Mouse (Mus musculus) hindlimb bud, embryonic 11.5 days (tissue): ENCODE results near the gene Nr2c2.
"Not testable (repeated sequence)": the region's sequence is repeated elsewhere in the genome, so short reads cannot be mapped to it uniquely, and the experiment has no call there.

ENCODE experiments used
- DNase-seq: peaks from one replicate; pipeline ENCODE4 v3.0.0-alpha.2; 2012; ENCODE audit warnings: low read depth, low spot score; ENCODE audit errors: extremely low spot score

Nr2c2 gene

DNA sequence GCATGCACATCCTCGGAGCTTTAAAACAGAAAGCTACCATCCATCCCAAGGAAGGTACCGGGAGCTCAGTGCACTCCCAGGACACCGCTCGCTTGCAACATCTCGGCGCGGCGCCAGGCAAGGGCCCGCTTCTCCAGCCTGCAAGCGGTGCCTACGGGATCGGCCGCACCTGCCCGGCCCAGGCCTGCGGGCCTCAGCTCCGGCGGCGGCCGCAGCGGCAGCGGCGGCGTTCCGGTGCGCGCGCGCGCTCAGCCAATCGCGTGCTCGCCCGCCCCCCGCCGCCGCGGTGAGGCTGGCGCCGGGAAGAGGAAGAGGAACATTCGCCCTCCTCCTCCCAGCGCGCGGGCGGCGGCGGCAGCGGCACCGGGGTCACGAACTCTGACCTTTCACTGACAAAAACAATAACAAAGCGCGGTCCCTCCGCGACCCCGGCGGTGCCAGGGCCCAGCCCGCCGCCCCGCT is at the start of gene Nr2c2:
TSS of gene Nr2c2 (plus strand) at position 261 of the 462 bp plus-strand sequence.
- DNase-seq: no peak

DNA sequence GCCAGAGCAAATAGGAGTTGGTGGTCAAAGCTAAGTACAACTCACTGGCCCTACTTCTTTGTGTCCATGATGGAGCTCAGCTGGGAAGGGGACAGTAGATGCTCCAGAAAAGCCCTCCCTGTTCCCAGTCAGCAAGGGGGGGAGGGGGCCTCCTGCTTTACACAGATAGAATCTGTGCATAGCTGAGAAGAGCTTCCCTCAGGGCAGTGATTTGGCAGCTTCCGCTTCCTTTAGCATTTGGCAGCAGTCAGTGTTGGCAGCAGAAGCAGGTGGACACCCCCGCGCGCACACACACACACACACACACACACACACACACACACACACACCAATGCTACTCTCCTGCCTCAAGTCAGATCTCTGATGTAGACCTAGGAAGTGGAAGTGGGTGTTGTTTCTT is 49.1 kb upstream of the Nr2c2 start:
- DNase-seq: no peak

DNA sequence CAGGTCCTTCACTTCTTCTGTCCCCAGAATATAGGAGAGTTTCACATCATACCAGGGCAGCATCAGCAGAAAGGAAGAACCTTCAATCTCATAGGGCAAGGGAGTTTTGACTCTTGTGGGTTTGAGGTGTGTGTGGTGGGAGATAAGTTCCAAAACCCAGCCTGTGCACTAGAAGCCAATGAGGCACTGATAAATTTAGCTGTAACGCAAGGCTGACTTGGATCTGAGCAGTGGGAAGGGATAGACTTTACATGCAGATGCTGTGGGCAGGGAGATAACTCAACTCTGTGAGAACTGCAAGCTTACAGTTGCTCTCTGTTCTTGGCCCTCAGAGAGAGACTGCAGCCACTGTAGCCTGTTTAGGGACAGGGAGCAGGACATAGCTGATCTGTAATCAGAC is 48.3 kb upstream of the Nr2c2 start:
- DNase-seq: no peak

DNA sequence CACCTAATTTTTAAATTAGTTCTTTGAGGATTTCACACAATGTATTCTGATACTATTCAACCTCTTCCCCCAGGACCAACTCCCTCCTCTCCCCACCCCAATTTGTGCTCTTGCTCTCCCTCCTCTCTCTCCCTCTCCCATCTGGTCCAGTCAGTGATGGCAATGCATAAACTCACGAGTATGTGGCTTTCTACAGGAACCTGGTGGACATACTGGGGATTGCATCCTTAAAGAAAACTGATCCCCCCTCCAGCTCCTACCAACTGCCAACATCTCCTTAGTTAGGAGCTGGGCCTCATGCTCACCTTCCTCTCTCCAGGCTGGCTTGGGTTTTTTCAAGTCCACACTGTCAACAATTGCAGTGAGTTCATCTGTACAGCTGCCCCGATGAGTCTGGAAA is 33.4 kb upstream of the Nr2c2 start:
- DNase-seq: no peak

DNA sequence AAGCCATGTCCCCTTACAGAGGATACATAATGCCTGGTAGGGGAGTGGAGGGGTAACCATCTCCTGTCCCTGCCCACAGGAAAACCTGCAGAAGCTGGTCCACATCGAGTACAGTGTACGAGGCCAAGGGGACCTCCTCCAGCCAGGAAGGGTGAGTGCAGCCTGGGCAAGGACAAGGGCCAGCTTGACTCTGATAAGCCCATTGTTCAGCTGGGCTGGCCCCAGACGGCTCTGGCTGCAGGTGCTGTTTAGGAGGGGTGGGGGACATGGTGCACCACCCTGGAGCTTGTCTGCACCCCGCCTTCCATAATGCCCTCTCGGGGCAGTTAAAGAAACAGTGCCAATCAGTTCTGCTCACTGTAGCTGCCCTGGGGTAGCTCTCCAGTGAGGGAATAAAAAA is 29.5 kb upstream of the Nr2c2 start:
- DNase-seq: no peak

DNA sequence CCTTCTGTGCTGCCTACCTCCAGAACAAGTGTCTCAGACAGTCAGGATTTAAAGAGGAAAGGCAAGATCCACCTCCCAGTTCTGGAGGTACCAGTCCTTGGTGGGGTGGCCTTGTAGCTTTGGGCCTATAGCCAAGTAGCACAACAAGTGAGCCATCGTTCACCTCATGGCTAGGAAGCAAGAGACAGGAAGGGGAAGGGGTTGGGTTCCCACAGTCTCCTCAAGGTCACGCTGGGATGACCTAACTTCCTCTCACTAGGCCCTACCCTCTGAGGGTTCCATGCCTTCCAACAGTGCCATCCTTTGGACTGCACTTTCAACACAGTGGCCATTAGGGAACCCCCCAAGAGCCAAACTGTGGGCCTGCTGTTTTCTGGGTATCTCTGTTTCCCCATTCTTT is 27.7 kb upstream of the Nr2c2 start:
- no peak for DNase-seq

DNA sequence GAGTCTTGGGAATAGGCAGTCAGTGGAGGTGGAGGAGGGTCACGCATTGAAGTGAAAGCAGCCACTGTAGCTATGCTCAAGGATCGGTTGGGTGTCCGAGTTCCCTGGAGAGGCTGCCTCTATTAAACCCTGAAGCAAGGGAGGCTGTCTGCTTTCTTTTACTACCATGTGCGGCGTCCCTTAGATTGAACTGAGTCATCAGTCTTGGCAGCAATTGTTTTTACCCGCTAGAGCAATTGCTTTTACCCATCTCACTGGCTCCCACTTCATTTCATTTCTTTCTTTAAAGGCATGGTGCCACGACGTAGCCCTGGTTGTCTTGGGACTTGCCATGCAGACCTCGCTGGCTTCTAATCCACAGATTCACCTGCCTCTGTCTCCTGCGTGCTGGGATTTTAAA is 27.1 kb upstream of the Nr2c2 start:
- no peak for DNase-seq

DNA sequence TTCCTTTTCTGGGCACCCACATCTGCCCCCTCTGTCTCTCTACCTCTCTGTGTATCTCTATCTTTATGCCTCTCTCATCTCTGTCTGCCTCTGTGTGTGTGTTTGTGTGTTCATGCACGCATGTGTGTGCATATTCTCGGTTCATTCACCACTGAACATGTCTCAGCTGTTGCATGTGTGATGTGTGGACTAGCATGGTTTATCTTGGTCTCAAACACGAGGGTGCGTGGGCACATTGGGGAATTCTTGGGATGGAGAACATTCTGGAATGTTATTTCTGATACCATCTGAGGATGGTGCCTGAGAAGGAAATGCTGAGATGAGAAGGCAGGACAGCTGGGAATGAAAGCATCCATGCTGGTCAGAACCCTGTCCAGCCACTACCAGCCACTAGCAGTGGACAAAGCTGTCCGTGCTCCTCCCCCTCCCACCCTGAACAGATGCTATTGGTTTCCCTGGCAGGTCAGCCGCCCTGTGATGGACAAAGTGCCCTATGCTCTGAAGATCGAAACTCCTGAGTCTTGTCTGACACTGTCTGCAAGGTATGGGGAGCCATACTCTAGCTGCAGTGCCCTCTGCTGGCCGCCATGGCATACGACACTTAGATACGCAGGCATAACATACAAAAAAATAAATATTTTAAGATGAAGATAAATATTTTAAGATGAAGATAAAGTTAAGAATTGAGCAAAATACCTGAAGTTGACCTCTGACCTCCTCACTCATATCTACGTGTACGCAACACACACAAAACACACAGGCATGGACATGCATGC is 25.3 kb upstream of the Nr2c2 start:
- DNase-seq: no peak

DNA sequence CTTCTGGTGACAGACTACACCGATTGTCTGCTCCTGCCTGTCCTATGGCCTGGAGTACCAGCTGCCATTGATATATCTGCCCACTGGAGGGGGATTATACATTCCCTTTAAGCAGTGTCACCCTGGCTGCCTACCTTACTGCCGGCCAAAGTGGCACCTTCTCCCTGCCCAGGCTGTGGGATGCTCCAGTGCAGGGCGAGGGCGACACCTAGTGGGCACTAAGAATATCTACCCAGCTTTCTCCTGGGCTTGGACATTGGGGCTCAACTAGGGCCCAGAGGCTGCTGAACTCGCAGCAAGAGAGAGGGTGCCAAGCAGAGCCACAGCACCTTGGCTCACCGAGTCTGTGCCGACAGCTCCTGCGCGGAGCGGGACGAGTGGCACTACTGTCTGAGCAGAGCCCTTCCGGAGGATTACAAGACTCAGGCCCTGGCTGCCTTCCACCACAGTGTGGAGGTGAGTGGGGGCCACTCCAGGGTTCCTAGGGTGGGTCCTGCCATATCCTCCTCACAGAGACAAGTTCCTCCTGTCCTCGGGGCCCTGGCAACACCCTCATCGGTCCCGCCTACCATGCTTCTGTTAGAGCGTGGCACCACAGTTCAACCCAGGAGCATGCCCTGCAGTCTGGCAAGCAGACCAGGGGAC is 23.9 kb upstream of the Nr2c2 start:
- peak; percentile 50 for DNase-seq

DNA sequence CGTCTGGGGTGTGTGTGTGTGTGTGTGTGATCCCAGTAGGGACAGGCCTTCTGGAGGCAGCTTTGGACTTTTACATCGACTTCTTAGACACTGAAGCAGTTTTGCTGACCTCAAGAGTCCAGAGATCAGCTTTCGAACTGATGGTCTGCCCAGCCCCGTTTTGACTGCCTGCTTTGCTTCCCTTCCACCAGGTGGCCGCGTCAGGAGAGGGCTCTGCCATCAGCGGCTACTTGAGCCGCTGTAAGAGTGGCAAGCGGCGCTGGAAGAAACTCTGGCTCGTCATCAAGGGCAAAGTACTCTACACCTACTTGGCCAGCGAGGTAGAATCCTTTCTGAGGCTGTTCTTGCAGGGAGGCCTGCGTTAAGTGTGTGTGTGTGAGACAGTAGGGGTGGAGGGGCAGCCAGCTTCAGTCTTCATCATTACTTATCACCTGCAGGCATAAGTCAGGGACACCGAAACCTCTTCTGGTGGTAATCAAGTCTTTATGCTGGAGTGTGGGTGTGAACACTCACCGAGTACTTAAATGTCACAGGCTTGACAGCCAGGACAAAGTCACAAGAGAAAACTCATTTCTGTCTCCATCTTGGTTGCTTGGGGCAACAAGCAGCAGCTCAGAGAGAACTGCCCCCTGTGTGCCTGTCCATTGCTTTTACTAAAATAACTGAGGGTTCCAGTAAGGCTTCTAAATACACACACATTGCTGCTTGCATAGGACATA is 19.9 kb upstream of the Nr2c2 start:
- no peak for DNase-seq

DNA sequence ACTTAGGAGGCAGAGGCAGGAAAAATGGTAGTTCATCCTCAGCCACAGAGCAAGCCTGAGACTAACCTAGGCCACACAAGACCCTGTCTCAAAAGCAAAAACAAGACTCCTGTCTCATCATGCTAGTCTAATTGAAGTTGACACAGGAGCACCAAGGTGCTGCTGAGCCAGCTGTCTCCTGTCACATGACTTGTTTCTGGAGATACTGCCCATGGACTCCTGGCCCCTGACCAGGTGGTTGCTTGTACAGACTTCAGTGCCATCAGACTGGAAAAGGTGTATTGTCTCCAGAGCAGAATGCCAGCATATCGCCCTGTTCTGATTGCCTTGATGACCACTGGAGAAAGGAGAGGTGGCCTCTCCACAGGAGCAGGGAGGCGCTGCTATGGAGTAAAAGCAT is 10.5 kb upstream of the Nr2c2 start:
- DNase-seq: no peak

DNA sequence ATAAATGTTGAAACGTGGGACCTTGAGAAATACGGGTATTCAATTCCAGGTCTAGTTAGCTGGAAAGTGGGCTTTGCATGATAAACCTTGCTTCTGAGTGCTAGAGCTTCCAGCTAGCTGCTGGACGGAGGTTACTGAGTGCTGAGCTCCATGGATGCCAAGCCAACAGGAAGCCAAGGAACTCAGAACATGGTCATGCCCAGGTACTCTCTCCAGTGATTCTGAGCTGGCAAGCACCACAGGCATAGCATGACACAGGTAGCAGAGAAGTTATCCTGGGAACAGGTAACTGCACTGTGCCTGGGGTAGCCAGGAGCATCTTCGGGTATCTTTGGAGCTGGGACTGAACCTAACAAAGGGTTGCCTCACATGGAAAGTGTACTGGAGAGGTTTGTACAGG is 8.4 kb upstream of the Nr2c2 start:
- no peak for DNase-seq

DNA sequence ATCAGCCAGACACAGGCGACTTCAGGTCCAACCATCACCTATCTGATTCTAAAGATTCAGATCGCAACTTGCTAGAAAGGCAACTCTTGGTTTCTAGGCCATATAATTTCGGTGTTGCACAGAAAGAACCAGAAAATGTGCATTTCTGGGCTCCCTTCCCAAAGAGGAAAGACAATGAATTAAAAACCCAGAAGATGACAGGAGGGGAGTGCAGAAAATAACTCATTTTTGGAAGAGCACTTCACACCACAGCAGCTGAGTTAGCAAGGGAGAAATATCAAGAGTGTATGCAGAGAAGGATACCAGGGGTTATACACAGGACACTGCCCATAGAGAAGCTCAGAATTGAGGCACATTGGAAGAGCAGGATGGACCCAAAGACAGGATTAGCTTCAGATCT is 6.3 kb upstream of the Nr2c2 start:
- DNase-seq: no peak

DNA sequence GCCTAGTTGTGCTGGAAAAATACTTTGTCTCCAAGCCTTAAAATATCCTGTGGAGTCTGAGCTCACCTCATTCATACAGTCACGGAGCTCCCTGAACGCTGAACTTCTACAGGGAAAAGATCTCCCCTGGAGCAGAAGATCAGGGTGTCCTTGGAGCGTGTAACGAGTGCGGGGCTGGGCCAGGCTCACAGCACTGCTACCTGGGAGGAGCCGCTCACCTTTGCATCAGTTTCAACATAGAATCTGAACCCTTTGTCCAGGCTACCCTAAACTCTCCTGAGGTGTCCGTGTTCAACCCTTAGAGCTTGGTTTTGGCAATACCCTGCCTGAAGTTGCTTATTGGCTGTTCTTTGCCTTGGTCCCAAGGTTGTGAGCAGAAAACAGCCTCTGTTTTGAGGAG is 2.0 kb upstream of the Nr2c2 start:
- DNase-seq: not testable (repeated sequence)

DNA sequence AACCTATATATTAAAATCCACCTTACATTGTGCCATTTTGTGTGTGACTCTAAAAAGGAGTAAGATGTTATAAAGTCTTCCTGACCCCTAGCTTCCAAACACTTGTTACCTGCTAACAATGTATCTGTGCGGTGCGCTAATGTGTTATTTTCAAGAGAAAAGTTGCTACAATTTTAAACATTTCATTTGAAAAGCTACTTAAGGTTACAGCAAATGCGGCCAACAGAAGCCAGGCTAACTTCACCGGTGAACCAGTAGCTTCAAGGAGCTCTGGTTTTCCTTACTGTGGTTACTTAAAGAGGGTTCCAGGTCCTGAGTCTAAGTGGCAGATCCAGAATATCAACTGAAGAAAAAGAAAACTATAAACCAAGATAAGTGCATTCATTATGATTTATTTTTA is 1.2 kb upstream of the Nr2c2 start:
- DNase-seq: no peak

DNA sequence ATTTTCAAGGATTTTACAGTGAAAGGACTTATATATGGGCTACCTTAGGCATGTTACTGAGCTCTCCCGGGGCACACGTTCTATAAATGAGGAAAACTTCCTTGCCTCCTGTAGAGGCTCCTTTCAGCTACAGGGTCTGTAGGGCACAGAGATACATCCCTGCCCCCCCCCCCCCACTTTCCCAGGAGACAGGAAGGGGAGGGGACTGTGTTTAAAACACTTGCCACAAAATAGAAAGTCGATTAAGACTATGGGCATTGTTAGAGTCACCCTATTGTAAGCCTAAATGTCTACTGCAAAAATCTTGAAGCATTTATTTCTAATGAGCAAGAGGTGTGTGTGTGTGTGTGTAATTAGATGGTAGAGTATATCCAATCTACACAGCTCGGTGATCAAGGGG is 693 bp upstream of the Nr2c2 start:
- no peak for DNase-seq

DNA sequence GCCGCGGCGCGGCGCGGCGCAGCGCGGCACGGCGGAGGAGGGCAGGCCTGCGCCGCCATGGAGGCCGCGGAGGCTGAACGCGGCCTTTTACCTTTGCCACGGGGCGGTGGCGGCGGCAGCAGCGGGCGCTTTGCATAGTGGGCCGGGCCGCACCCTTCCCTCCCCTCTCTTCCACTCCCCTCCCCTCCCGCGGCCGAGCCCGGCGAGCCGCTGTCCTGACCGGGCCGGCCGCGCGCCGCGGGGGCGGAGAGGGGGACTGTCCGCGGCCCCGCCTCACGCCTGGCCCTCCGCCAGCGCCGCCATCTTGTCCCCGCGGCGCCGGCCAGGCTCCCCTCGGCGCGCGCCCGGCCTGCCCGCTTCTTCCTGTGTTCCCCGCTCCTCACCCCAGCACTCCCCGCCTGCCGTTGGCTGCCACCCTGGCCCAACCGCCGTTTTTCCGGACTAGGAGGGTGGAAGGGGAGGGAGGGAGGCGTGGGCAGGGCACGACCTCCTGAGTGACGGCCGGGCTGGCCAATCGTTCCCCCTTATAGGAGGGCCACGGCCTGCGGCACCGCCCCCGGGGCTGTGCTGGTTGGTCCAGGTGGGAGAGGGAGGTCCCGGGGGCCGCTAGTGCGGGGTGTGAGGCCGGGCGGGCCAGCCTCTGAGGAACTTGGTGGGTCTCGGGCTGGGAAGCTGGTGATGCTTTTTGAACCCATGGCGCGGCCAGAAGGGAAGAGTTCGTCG is 738 bp downstream of the Nr2c2 start:
- peak; percentile 87 for DNase-seq

DNA sequence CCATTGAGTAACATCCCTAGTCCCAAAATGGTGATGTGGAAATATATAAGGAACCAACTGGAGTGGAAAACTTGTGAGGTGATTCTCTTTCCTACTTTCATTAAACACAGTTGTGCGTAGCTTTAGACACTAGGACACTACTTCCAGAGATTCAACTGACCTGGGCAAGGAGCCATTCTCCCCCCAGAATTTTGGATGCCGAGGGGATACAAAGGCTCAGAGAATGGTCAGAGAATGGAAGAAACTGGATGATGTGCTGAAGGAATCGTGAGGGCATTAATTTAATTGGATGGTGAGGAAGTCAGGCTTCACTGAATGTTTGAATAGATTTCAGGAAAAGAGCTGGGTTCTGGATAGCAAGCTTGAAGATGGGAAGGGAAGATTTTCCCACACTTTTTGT is 1.5 kb downstream of the Nr2c2 start:
- no peak for DNase-seq

DNA sequence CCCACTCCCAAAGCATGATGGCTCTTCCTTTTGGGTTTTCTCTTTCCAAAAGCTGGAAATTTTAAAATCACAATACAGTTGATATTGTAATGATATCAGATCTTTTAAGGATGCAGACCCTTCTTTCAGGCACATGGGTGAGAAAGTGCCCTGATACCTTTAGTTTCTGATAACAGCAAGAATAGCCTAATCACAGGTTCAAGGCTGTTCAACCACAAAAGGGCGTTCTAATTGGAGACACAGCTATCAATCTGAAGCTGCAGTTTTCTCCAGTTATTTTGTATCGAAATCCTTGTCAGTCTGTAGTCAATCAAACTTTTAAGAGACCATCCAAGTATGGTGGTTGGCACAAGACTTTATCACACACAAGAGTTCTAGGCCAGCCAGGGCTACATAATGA is 2.7 kb downstream of the Nr2c2 start:
- DNase-seq: no peak

DNA sequence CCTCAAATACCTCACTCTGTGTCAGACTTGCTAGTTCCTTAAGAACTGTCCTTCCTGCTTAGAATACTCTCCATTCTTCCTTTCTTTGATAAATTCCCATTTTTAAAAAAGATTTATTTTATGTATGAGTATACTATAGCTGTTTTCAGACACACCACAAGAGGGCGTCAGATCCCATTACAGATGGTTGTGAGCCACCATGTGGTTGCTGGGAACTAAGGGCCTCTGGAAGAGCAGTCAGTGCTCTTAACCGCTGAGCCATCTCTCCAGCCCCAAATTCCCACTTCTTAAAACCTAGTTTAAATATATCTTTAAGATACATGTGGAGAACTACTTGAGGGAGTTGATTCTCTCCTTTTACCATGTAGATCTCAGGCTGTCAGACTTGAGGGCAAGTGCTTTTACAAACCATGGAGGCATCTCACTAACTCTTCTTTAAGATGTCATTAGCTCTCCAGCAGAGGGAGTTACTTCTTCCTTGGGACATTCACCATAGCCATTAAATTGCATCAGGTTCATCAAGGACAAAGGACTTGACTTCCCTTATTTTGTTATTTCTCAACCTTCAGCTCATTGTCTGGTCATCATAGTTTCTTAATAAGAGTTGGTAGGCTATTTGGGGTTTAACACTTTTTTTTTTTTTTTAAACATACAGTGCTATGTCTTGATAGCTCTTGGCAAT is 9.6 kb downstream of the Nr2c2 start:
- DNase-seq: no peak

DNA sequence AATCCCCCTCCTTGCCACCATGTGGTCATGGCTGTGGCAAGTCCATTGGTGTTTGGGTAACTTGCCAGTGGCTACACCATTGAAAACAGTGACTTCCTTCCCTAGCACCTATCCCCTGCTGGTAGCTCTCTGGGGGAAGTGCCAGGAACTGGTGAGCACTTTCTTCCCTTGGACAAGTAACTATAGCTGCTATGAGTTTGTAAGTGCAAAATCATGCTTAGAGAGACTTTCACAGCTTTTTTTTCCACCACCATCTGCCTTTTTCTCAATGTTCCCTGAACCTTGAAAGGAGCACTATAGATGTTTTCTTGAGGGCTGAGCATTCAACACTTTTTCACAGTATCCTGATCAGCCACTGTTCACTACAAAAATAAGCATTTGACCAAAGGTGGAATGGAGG is 33.4 kb downstream of the Nr2c2 start:
- DNase-seq: no peak
